Mouse (Mus musculus): Measurements from ENCODE around the gene Shld2.

The Shld2 gene

GRCm38 (mm10) chr14:34221416-34222077 lies 88.7 kb downstream of the Shld2 start:
- no peak for DNase-seq (ENCODE audit: low read depth, low spot score)

- DNase-seq (ENCODE audit: low read depth, low spot score): no peak
Observed at GRCm38 (mm10) chr14:34220426-34220825, 89.9 kb downstream of the Shld2 start.

- DNase-seq (ENCODE audit: low read depth, low spot score): no peak
Observed at GRCm38 (mm10) chr14:34219786-34220198, 90.5 kb downstream of the Shld2 start.

GRCm38 (mm10) chr14:34219295-34219694 lies 91.0 kb downstream of the Shld2 start, which contains the start of gene Syt15:
Syt15 (plus strand) TSS chr14:34219595.
- DNase-seq (ENCODE audit: low read depth, low spot score): no peak

GRCm38 (mm10) chr14:34215451-34216127 lies 94.7 kb downstream of the Shld2 start:
- no peak for DNase-seq (ENCODE audit: low read depth, low spot score)

GRCm38 (mm10) chr14:34209942-34210341 lies 100.4 kb downstream of the Shld2 start:
- no peak for DNase-seq (ENCODE audit: low read depth, low spot score)

GRCm38 (mm10) chr14:34209080-34209479 lies 101.2 kb downstream of the Shld2 start:
- DNase-seq (ENCODE audit: low read depth, low spot score): no peak

GRCm38 (mm10) chr14:34208651-34209050 lies 101.6 kb downstream of the Shld2 start:
- no peak for DNase-seq (ENCODE audit: low read depth, low spot score)

- DNase-seq (ENCODE audit: low read depth, low spot score): no peak
Observed at GRCm38 (mm10) chr14:34207996-34208395, 102.3 kb downstream of the Shld2 start.

GRCm38 (mm10) chr14:34201231-34202035 lies 108.9 kb downstream of the Shld2 start, which contains the start of gene Gprin2:
Gprin2 (minus strand) TSS chr14:34201653.
- DNase-seq (ENCODE audit: low read depth, low spot score): no peak

GRCm38 (mm10) chr14:34200738-34201230 lies 109.5 kb downstream of the Shld2 start:
- no peak for DNase-seq (ENCODE audit: low read depth, low spot score)

GRCm38 (mm10) chr14:34196706-34197105 lies 113.6 kb downstream of the Shld2 start:
- DNase-seq (ENCODE audit: low read depth, low spot score): no peak

GRCm38 (mm10) chr14:34195466-34195865 lies 114.8 kb downstream of the Shld2 start:
- DNase-seq (ENCODE audit: low read depth, low spot score): no peak

GRCm38 (mm10) chr14:34193879-34194278 lies 116.4 kb downstream of the Shld2 start:
- no peak for DNase-seq (ENCODE audit: low read depth, low spot score)

GRCm38 (mm10) chr14:34190361-34190760 lies 119.9 kb downstream of the Shld2 start:
- DNase-seq (ENCODE audit: low read depth, low spot score): no peak

GRCm38 (mm10) chr14:34188629-34189028 lies 121.7 kb downstream of the Shld2 start:
- no peak for DNase-seq (ENCODE audit: low read depth, low spot score)

Measured in retina, adult 2 months (tissue).